Mouse (Mus musculus): ENCODE data around the gene Lpcat4.

Lpcat4 gene

GRCm38 (mm10) chr2:112239212-112239934 lies at the start of gene Lpcat4:
Lpcat4 (plus strand) TSS chr2:112239468.
- DNase-seq: peak; percentile 79

GRCm38 (mm10) chr2:112196859-112197258 lies 42.4 kb upstream of the Lpcat4 start:
- DNase-seq: peak; percentile 10

- no peak for DNase-seq
Observed at GRCm38 (mm10) chr2:112203056-112203455, 36.2 kb upstream of the Lpcat4 start.

- no peak for DNase-seq
Observed at GRCm38 (mm10) chr2:112210142-112210541, 29.1 kb upstream of the Lpcat4 start.

GRCm38 (mm10) chr2:112210699-112211098 lies 28.6 kb upstream of the Lpcat4 start:
- no peak for DNase-seq

GRCm38 (mm10) chr2:112215977-112216376 lies 23.3 kb upstream of the Lpcat4 start:
- no peak for DNase-seq

GRCm38 (mm10) chr2:112217614-112218013 lies 21.7 kb upstream of the Lpcat4 start:
- DNase-seq: no peak

- DNase-seq: no peak
Observed at GRCm38 (mm10) chr2:112220880-112221279, 18.4 kb upstream of the Lpcat4 start.

GRCm38 (mm10) chr2:112222607-112223006 lies 16.7 kb upstream of the Lpcat4 start:
- no peak for DNase-seq

GRCm38 (mm10) chr2:112224356-112224755 lies 14.9 kb upstream of the Lpcat4 start:
- DNase-seq: no peak

GRCm38 (mm10) chr2:112232623-112233022 lies 6.6 kb upstream of the Lpcat4 start:
- DNase-seq: no peak

GRCm38 (mm10) chr2:112236620-112237019 lies 2.6 kb upstream of the Lpcat4 start:
- DNase-seq: no peak

- DNase-seq: no peak
Observed at GRCm38 (mm10) chr2:112238006-112238405, 1.3 kb upstream of the Lpcat4 start.

GRCm38 (mm10) chr2:112239935-112240721 lies 860 bp downstream of the Lpcat4 start:
- no peak for DNase-seq

GRCm38 (mm10) chr2:112241787-112242186 lies 2.5 kb downstream of the Lpcat4 start:
- DNase-seq: no peak

- no peak for DNase-seq
Observed at GRCm38 (mm10) chr2:112245307-112245706, 6.0 kb downstream of the Lpcat4 start.

- DNase-seq: no peak
Observed at GRCm38 (mm10) chr2:112246193-112246592, 6.9 kb downstream of the Lpcat4 start.

- DNase-seq: no peak
Observed at GRCm38 (mm10) chr2:112247323-112247722, 8.1 kb downstream of the Lpcat4 start.

GRCm38 (mm10) chr2:112249780-112250453 lies 10.6 kb downstream of the Lpcat4 start:
- DNase-seq: no peak

GRCm38 (mm10) chr2:112254675-112255515 lies 15.6 kb downstream of the Lpcat4 start:
- DNase-seq: no peak

- no peak for DNase-seq
Observed at GRCm38 (mm10) chr2:112259241-112259962, 20.1 kb downstream of the Lpcat4 start, which contains the start of gene Nutm1. Nutm1 (minus strand) TSS chr2:112259291.
